Mouse (Mus musculus) C2C12 (cell line): Measurements from ENCODE around the gene Lamc1.

Experiments used
- CEBPB ChIP-seq: IDR thresholded peaks from one replicate; pipeline ENCODE4 v1.6.1; 2011; ENCODE audit warnings: low read depth, mild to moderate bottlenecking, control low read depth, moderate library complexity
- CTCF ChIP-seq: IDR thresholded peaks from one replicate; pipeline ENCODE4 v1.5.1; 2011; ENCODE audit not compliant: control insufficient read depth, insufficient read depth, insufficient read length
- USF1 ChIP-seq: IDR thresholded peaks from one replicate; pipeline ENCODE4 v1.6.1; 2011; ENCODE audit warnings: low read depth, mild to moderate bottlenecking, control low read depth, moderate library complexity

- TF ChIP-seq CTCF (no peak), CEBPB (no peak), USF1 (no peak)
Measured at GRCm38 (mm10) chr1:153327063-153327462, 5.5 kb downstream of the Lamc1 start.
